Mouse (Mus musculus) left cerebral cortex, adult 11 months (tissue): Measurements from ENCODE around the gene Abcc10.

Experiments used
- DNase-seq: peaks from one replicate; pipeline ENCODE4 v3.0.0; 2022; ENCODE audit warnings: low spot score

Abcc10 gene

DNA sequence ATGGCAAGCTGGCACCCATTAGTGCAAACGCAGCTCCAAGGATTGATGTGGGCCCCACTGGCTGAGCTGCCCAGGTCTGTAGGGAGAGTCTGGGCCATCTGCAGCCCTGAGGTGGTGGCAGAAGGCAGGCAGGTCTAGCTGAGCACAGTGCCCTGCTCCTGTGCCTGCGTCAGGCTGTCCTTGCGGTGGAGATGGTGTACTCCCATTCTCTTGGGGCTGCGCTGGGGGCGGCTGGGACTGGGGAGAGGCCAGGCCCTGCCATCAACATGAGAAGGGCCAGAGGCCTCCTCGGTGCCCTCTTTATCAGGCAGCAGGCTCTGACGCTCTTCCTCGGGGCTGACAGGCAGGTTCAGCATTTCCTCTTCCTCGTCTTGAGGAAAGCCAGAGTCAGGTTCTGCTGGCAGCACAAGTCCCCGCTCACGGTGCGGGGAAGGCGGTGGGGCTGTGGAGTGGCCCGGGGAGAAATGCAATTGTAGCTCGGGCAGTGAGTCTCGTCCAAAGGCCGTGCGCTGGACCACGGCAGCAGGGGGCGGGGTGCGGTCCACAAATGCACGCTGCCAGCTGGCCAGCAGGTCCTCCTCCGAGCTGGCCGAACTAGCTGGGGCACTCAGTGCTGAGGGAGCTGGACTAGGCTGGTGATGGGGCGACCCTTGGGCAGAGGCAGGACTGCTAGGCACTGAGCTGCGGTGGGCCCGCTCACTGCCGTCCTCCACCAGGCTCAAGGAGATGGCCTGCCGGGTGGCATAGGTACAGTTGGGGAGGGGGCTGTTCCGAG lies 69.7 kb downstream of the Abcc10 start:
- no peak for DNase-seq

DNA sequence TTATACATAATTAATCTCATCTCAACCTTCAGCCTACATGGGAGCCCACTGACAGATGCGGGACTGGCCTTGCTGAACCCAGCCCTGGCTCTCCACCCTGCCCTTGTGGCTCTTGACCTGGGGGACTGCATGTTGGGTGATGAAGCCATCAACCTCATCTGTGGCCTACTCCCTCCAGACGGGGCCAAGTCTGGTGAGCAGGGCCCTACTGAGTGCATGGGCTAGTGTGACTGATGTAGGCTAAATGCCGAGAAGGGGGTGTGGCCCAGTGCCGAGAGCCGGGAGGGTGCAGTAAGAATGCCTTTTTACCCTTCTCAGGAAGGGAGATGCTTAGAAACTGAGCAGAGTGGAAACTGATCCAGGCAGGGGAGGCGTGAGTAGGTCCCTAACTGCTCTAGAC lies 73.0 kb downstream of the Abcc10 start:
- DNase-seq = no peak

DNA sequence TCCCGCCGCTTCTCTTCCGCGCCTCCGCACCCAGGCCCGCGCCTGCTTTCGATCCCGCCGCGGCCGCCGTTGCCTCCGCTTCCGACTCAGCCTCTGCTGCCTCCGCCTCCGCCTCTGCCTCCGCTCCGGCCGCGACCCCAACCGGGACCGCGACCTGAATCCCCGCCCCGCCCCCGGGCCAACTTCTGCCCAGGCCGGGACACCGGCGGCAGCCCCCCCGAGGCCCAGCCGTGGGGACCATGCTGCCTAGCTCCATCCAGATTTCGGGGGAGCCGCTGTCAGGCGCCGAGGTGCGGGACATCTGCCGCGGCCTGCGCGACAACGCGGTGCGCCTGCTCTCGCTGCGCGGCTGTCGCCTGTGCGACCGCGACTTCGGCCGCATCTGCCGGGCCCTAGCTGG lies 74.0 kb downstream of the Abcc10 start:
- DNase-seq = no peak

GRCm38 (mm10) chr17:46253452-46254084 lies 74.6 kb downstream of the Abcc10 start, which contains the start of gene Lrrc73:
TSS of gene Lrrc73 (plus strand) at chr17:46253531.
- DNase-seq = peak; percentile 89
